Mouse (Mus musculus): Measurements from ENCODE around the gene Cdkal1. TPM values are rescaled to one million over a fixed set of nuclear protein-coding genes. Genes with fewer than 3 reads are reported as not detected.

Gene Cdkal1
- polyA plus RNA-seq, 1 experiment from 2014 or later = 8.7 TPM

DNA sequence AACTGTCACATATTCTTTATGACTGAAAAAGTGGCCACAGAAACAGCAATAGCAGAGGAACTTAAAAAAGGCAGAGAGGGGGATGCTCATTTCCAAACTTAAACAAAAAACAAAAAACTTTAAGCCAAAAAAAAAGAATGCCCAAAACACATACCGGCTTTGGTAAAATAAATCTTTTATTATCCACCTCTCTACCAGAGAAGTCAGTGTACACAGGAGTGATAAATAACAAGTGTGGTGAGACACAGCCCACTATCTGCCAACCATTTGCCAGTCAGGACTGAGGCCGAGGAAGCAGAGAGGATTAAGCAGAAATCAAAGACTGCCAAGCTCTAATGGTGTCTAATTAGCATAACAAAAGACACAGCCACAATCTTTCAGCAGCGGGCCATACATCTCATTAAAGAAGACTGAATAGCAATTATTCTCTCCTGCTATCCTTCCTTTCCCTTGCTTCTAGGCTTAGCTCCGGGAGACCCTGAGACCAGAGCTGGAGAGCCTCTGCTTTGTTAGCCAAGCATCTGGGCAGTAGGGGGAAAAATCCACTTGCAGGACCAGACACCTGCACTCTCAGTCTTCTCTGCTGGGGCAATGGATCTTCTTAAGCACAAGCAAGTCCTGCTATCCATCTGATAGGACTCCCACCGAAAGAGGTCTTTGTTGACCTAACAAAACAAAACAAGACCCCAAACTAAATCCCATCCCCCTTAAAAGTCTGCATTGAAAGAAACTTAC lies 484.6 kb downstream of the Cdkal1 start:
- Histone ChIP-seq H3K4me3 (ENCODE audit: low read depth, low read length) (no peak overlapping the region), H3K36me3 (replicated peaks; ENCODE audit: insufficient read depth, low read length) (no peaks in the 10 kb centered on the region), H3K27me3 (ENCODE audit: insufficient read depth, low read length) (no peaks in the 10 kb centered on the region), H3K9me3 (ENCODE audit: low read length) (no peaks in the 10 kb centered on the region), H3K27ac (ENCODE audit: low read depth) (no peak overlapping the region), H3K4me2 (ENCODE audit: low read depth, low read length) (no peak overlapping the region), H3K4me1 (ENCODE audit: insufficient read depth) (no peaks in the 10 kb centered on the region), H3K9ac (replicated peaks) (no peak overlapping the region)
- DNase-seq (no peak), ATAC-seq (no peak)
- TF ChIP-seq EP300 (IDR thresholded peaks at IDR 0.05; ENCODE audit: low read depth) (no peak), CTCF (IDR thresholded peaks at IDR 0.05; ENCODE audit: low read depth) (no peak)
- WGBS (ENCODE audit: insufficient replicate concordance) = 52% methylated on average over 5 of the region's 5 CpGs

GRCm38 (mm10) chr13:29368806-29369205 lies 486.7 kb downstream of the Cdkal1 start:
- Histone ChIP-seq H3K4me2 (ENCODE audit: low read depth, low read length) (no peak overlapping the region), H3K27me3 (ENCODE audit: insufficient read depth, low read length) (no peaks in the 10 kb centered on the region), H3K9me3 (ENCODE audit: low read length) (no peaks in the 10 kb centered on the region), H3K4me1 (ENCODE audit: insufficient read depth) (no peaks in the 10 kb centered on the region), H3K36me3 (replicated peaks; ENCODE audit: insufficient read depth, low read length) (no peaks in the 10 kb centered on the region), H3K4me3 (ENCODE audit: low read depth, low read length) (no peak overlapping the region), H3K27ac (ENCODE audit: low read depth) (no peak overlapping the region), H3K9ac (replicated peaks) (no peak overlapping the region)
- ATAC-seq (no peak), DNase-seq (no peak)
- TF ChIP-seq EP300 (IDR thresholded peaks at IDR 0.05; ENCODE audit: low read depth) (no peak), CTCF (IDR thresholded peaks at IDR 0.05; ENCODE audit: low read depth) (no peak)
- WGBS (ENCODE audit: insufficient replicate concordance) = 66% methylated on average over 6 of the region's 6 CpGs

DNA sequence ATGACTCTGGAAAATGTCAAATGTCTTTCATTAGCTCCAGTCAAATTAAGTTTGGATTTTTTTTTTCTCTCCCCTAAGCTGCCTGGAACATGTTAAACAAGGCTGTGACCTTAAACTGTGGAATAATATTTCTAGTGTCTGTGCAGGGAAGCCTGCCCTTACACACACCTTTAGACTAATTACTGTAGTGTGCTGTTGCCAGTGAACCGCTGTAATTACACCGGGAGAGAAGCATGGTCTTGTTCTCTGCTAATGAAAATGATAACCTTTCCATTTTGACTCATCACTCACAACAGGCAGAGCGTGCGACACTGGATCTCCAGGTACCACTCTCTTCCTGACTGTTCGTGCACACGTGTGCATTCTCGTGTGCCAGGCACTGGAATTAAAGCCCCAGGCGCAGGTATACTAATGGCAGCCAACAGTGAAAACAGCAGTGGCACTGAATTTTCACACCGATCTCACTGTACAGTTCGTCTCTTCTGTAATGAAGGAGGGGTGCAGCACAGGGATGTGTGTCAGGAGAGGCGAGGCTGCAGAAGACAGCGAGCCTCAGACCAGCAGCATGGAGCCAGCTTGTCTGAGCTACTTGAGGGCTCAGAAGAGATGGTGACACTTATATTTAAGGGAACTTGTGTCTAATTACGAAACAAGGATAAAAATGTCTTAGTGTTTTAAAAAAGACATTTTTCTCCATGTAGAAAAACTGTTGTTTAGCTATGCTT lies 490.4 kb downstream of the Cdkal1 start:
- H3K27me3 ChIP-seq (ENCODE audit: insufficient read depth, low read length) = no peaks in the 10 kb centered on the region
- DNase-seq (no peak), ATAC-seq (no peak)
- H3K9ac ChIP-seq (replicated peaks) = no peak overlapping the region
- TF ChIP-seq EP300 (IDR thresholded peaks at IDR 0.05; ENCODE audit: low read depth) = no peak
- TF ChIP-seq CTCF (IDR thresholded peaks at IDR 0.05; ENCODE audit: low read depth) = no peak
- no peak overlapping the region for H3K4me2 ChIP-seq (ENCODE audit: low read depth, low read length)
- H3K4me3 ChIP-seq (ENCODE audit: low read depth, low read length) = no peak overlapping the region
- no peaks in the 10 kb centered on the region for H3K9me3 ChIP-seq (ENCODE audit: low read length)
- H3K4me1 ChIP-seq (ENCODE audit: insufficient read depth) = peaks cover 2% of the 10 kb centered on the region; the same call in 1 of the 2 replicates
- no peaks in the 10 kb centered on the region for H3K36me3 ChIP-seq (replicated peaks; ENCODE audit: insufficient read depth, low read length)
- no peak overlapping the region for H3K27ac ChIP-seq (ENCODE audit: low read depth)
- WGBS (ENCODE audit: insufficient replicate concordance) = 78% methylated on average over 13 of the region's 13 CpGs

DNA sequence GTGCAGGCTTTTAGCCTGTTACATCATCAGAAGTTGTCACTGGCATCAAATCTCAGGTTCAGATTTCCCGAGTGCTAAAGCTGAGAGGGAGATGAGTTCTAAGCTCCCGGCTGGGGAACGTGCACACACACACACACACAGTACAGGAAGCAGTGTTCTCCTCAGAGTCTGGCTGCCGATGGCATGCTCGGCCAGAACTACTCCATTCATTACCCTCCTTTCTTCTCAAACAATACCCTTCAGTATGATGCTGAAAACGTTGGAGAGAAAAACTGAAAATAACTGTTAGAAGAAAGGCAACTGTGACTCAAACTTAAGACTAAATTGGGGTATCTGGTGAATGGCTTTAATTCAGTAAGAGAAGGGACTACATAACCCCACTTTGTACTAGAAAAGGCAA lies 491.5 kb downstream of the Cdkal1 start:
- TF ChIP-seq EP300 (IDR thresholded peaks at IDR 0.05; ENCODE audit: low read depth) (no peak), CTCF (IDR thresholded peaks at IDR 0.05; ENCODE audit: low read depth) (no peak)
- no peaks in the 10 kb centered on the region for H3K27me3 ChIP-seq (ENCODE audit: insufficient read depth, low read length)
- H3K4me2 ChIP-seq (ENCODE audit: low read depth, low read length) = no peak overlapping the region
- no peak overlapping the region for H3K27ac ChIP-seq (ENCODE audit: low read depth)
- no peaks in the 10 kb centered on the region for H3K36me3 ChIP-seq (replicated peaks; ENCODE audit: insufficient read depth, low read length)
- H3K4me1 ChIP-seq (ENCODE audit: insufficient read depth) = peaks cover 2% of the 10 kb centered on the region; the same call in 1 of the 2 replicates
- 50% methylated on average over 6 of the region's 6 CpGs for WGBS (ENCODE audit: insufficient replicate concordance)
- no peaks in the 10 kb centered on the region for H3K9me3 ChIP-seq (ENCODE audit: low read length)
- ATAC-seq = no peak
- DNase-seq = no peak
- no peak overlapping the region for H3K4me3 ChIP-seq (ENCODE audit: low read depth, low read length)
- H3K9ac ChIP-seq (replicated peaks) = no peak overlapping the region

GRCm38 (mm10) chr13:29361842-29362241 lies 493.6 kb downstream of the Cdkal1 start:
- DNase-seq = no peak

DNA sequence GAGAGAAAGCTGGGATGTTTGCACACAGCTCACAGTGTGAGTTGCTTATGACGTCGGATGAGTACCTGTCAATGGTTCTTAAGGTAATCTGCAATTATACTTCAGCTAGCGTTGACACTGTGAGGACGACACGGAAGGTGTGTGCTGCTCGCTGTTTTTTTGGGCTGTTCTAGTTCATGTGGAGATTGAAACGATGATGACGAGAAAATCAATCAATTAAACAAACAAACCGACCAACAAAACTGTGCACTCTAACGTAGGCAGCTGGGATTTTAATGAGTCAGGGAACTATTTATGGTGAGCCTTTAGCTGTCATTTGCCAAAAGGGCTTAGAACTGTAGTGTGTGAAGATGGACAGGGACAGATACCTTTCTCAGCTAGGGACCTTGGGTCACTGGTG lies 494.6 kb downstream of the Cdkal1 start:
- Histone ChIP-seq H3K4me1 (ENCODE audit: insufficient read depth) (peaks cover 2% of the 10 kb centered on the region; the same call in 1 of the 2 replicates), H3K36me3 (replicated peaks; ENCODE audit: insufficient read depth, low read length) (no peaks in the 10 kb centered on the region), H3K27me3 (ENCODE audit: insufficient read depth, low read length) (no peaks in the 10 kb centered on the region), H3K9me3 (ENCODE audit: low read length) (no peaks in the 10 kb centered on the region), H3K4me3 (ENCODE audit: low read depth, low read length) (no peak overlapping the region), H3K9ac (replicated peaks) (no peak overlapping the region), H3K4me2 (ENCODE audit: low read depth, low read length) (peak overlapping the region; percentile 27), H3K27ac (ENCODE audit: low read depth) (no peak overlapping the region)
- DNase-seq (no peak), ATAC-seq (peak; percentile 64)
- 59% methylated on average over 10 of the region's 10 CpGs for WGBS (ENCODE audit: insufficient replicate concordance)
- TF ChIP-seq CTCF (IDR thresholded peaks at IDR 0.05; ENCODE audit: low read depth) (no peak), EP300 (IDR thresholded peaks at IDR 0.05; ENCODE audit: low read depth) (no peak)

More at GRCm38 (mm10) chr13:29361842-29362241, 493.6 kb downstream of the Cdkal1 start:
- H3K4me1 ChIP-seq (ENCODE audit: insufficient read depth) = peaks cover 2% of the 10 kb centered on the region; the same call in 1 of the 2 replicates
- no peak for ATAC-seq
- H3K36me3 ChIP-seq (replicated peaks; ENCODE audit: insufficient read depth, low read length) = no peaks in the 10 kb centered on the region
- H3K9ac ChIP-seq (replicated peaks) = no peak overlapping the region
- no peak overlapping the region for H3K27ac ChIP-seq (ENCODE audit: low read depth)
- H3K27me3 ChIP-seq (ENCODE audit: insufficient read depth, low read length) = no peaks in the 10 kb centered on the region
- WGBS (ENCODE audit: insufficient replicate concordance) = 59% methylated on average over 4 of the region's 4 CpGs
- no peaks in the 10 kb centered on the region for H3K9me3 ChIP-seq (ENCODE audit: low read length)
- no peak overlapping the region for H3K4me2 ChIP-seq (ENCODE audit: low read depth, low read length)
- H3K4me3 ChIP-seq (ENCODE audit: low read depth, low read length) = no peak overlapping the region
- no peak for TF ChIP-seq CTCF (IDR thresholded peaks at IDR 0.05; ENCODE audit: low read depth)
- TF ChIP-seq EP300 (IDR thresholded peaks at IDR 0.05; ENCODE audit: low read depth) = no peak

Data from liver, postnatal 0 days (tissue).